Mouse (Mus musculus): ENCODE measurements around the gene Pex6. TPM values are rescaled to one million over a fixed set of nuclear protein-coding genes. Genes with fewer than 3 reads are reported as not detected.

Gene Pex6
- total RNA-seq, 2 experiments from 2014 or later, result 49.1 to 49.4 TPM

- DNase-seq (ENCODE audit: low spot score in 2 of 2), result no peak
These were observed 12.0 kb upstream of the Pex6 start for GRCm38 (mm10) chr17:46699245-46699644.

GRCm38 (mm10) chr17:46699912-46700311, 11.4 kb upstream of the Pex6 start:
- no peak for DNase-seq (ENCODE audit: low spot score in 2 of 2)

GRCm38 (mm10) chr17:46701489-46701888, 9.8 kb upstream of the Pex6 start:
- no peak for DNase-seq (ENCODE audit: low spot score in 2 of 2)

GRCm38 (mm10) chr17:46702100-46702499, 9.2 kb upstream of the Pex6 start:
- DNase-seq (ENCODE audit: low spot score in 2 of 2), result no peak

GRCm38 (mm10) chr17:46702506-46702905, 8.8 kb upstream of the Pex6 start:
- no peak for DNase-seq (ENCODE audit: low spot score in 2 of 2)

- no peak for DNase-seq (ENCODE audit: low spot score in 2 of 2)
These were observed 7.0 kb upstream of the Pex6 start for GRCm38 (mm10) chr17:46703971-46704886.

- peak; percentile 81 to 93 for DNase-seq (ENCODE audit: low spot score in 2 of 2)
These were observed 6.1 kb upstream of the Pex6 start, which contains the start of gene Ppp2r5d for GRCm38 (mm10) chr17:46704887-46705835. Gene Ppp2r5d (minus strand): TSS chr17:46705111.

GRCm38 (mm10) chr17:46706375-46707089, 4.7 kb upstream of the Pex6 start:
- DNase-seq (ENCODE audit: low spot score in 2 of 2), result no peak

- DNase-seq (ENCODE audit: low spot score in 2 of 2), result peak in 1 of 2 experiments; percentile 61
These were observed 479 bp downstream of the Pex6 start for GRCm38 (mm10) chr17:46711612-46712271.

- DNase-seq (ENCODE audit: low spot score in 2 of 2), result no peak
These were observed 1.2 kb downstream of the Pex6 start for GRCm38 (mm10) chr17:46712442-46712841.

GRCm38 (mm10) chr17:46713849-46714248, 2.6 kb downstream of the Pex6 start:
- DNase-seq (ENCODE audit: low spot score in 2 of 2), result no peak

- DNase-seq (ENCODE audit: low spot score in 2 of 2), result no peak
These were observed 3.7 kb downstream of the Pex6 start for GRCm38 (mm10) chr17:46714756-46715481.

GRCm38 (mm10) chr17:46721077-46721476, 9.8 kb downstream of the Pex6 start:
- DNase-seq (ENCODE audit: low spot score in 2 of 2), result no peak

- DNase-seq (ENCODE audit: low spot score in 2 of 2), result no peak
These were observed 13.3 kb downstream of the Pex6 start for GRCm38 (mm10) chr17:46724477-46725084.

GRCm38 (mm10) chr17:46725273-46725672, 14.0 kb downstream of the Pex6 start:
- DNase-seq (ENCODE audit: low spot score in 2 of 2), result no peak

- no peak for DNase-seq (ENCODE audit: low spot score in 2 of 2)
These were observed 14.7 kb downstream of the Pex6 start for GRCm38 (mm10) chr17:46725731-46726645.

- DNase-seq (ENCODE audit: low spot score in 2 of 2), result no peak
These were observed 16.0 kb downstream of the Pex6 start for GRCm38 (mm10) chr17:46727271-46727670.

- DNase-seq (ENCODE audit: low spot score in 2 of 2), result no peak
These were observed 16.8 kb downstream of the Pex6 start for GRCm38 (mm10) chr17:46728021-46728420.
